Mouse (Mus musculus) cerebellum, adult 11 months (tissue): Measurements from ENCODE around the gene Cntn3.

Experiments
- DNase-seq: peaks from one replicate; pipeline ENCODE4 v3.0.0; 2022

The Cntn3 gene

GRCm38 (mm10) chr6:102478320-102479080, 94.4 kb downstream of the Cntn3 start:
- no peak for DNase-seq

- DNase-seq: no peak
These were observed 134.5 kb downstream of the Cntn3 start for GRCm38 (mm10) chr6:102438353-102438752.

GRCm38 (mm10) chr6:102427549-102427948, 145.4 kb downstream of the Cntn3 start:
- DNase-seq: no peak

GRCm38 (mm10) chr6:102421781-102422180, 151.1 kb downstream of the Cntn3 start:
- no peak for DNase-seq

- no peak for DNase-seq
These were observed 184.3 kb downstream of the Cntn3 start for GRCm38 (mm10) chr6:102388590-102388989.

GRCm38 (mm10) chr6:102372112-102372511, 200.8 kb downstream of the Cntn3 start:
- no peak for DNase-seq

GRCm38 (mm10) chr6:102363880-102364279, 209.0 kb downstream of the Cntn3 start:
- no peak for DNase-seq

GRCm38 (mm10) chr6:102363291-102363832, 209.5 kb downstream of the Cntn3 start:
- no peak for DNase-seq

- DNase-seq: no peak
These were observed 240.8 kb downstream of the Cntn3 start for GRCm38 (mm10) chr6:102332144-102332543.

- no peak for DNase-seq
These were observed 246.2 kb downstream of the Cntn3 start for GRCm38 (mm10) chr6:102326711-102327110.

- DNase-seq: no peak
These were observed 250.2 kb downstream of the Cntn3 start for GRCm38 (mm10) chr6:102322614-102323284.

GRCm38 (mm10) chr6:102319755-102320154, 253.1 kb downstream of the Cntn3 start:
- DNase-seq: no peak

- DNase-seq: no peak
These were observed 290.0 kb downstream of the Cntn3 start for GRCm38 (mm10) chr6:102282889-102283288.

- DNase-seq: no peak
These were observed 341.9 kb downstream of the Cntn3 start for GRCm38 (mm10) chr6:102231015-102231414.

- no peak for DNase-seq
These were observed 386.6 kb downstream of the Cntn3 start for GRCm38 (mm10) chr6:102186316-102186715.

GRCm38 (mm10) chr6:102170913-102171312, 402.0 kb downstream of the Cntn3 start:
- DNase-seq: no peak

GRCm38 (mm10) chr6:102161186-102161585, 411.7 kb downstream of the Cntn3 start:
- no peak for DNase-seq

GRCm38 (mm10) chr6:102121676-102122075, 451.2 kb downstream of the Cntn3 start:
- no peak for DNase-seq

- DNase-seq: no peak
These were observed 452.9 kb downstream of the Cntn3 start for GRCm38 (mm10) chr6:102120003-102120402.

- no peak for DNase-seq
These were observed 459.3 kb downstream of the Cntn3 start for GRCm38 (mm10) chr6:102113629-102114028.
